Mouse (Mus musculus) MEL-GATA-1-ER (cell line): ENCODE data around the gene Gm6121.
"Not testable (repeated sequence)": the region's sequence is repeated elsewhere in the genome, so short reads cannot be mapped to it uniquely, and the experiment has no call there.

Experiments
- DNase-seq: peaks from one replicate; pipeline ENCODE4 v3.0.0-alpha.2; 2012; ENCODE audit warnings: low read depth; ENCODE audit errors: extremely low read depth

The Gm6121 gene

DNA sequence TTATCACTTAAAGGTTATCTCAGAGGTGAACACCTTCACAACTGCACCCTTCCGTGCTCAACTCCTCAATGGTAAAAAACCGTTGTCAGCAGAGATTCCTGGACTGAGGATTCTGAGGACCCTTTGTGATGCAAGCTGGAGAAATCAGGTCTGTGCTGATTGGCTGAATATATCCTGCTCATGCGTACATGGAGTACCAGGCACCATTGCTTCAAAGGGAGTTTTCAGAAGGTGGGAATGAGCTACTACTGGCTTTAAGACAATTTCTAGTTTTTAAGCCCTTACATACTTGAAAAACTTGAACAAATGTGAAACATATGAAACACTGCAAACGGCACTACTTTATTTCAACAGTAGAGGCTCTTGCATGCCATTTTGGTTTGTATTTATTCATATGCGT is at the start of gene Gm6121:
Gm6121 (minus strand) TSS at position 101 of the 400 bp plus-strand sequence.
- not testable (repeated sequence) for DNase-seq
